Mouse (Mus musculus) CD4-positive, CD25-positive, alpha-beta regulatory T cell, adult 2 months (primary cell): ENCODE measurements around the gene Pbx3.

ENCODE experiments used
- DNase-seq: peaks from one replicate; pipeline ENCODE4 v3.0.0-alpha.2; 2012; ENCODE audit warnings: low read depth, low spot score

The Pbx3 gene

GRCm38 (mm10) chr2:34298202-34298601 lies 74.7 kb downstream of the Pbx3 start:
- DNase-seq: peak; percentile 1

DNA sequence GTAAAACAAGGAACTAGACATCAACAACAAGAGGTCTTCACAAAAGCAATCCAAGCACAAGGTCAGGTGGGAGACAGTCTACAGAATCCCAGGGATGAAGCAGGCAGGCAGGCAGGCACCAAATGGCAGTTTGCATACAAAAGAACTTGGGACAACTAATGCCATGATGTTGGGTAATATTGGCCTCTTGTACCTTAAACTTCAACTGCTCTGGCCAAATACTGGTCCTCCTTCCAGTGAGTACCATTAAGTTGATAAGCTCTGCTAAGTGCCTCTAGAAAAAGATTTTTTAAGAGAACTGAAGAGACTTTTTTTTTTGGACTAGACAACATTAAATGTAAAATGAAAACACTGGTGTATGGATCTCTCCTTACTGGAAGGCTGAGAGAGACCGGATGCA lies 83.2 kb downstream of the Pbx3 start:
- no peak for DNase-seq

GRCm38 (mm10) chr2:34284239-34284638 lies 88.7 kb downstream of the Pbx3 start:
- DNase-seq: no peak

GRCm38 (mm10) chr2:34280996-34281395 lies 91.9 kb downstream of the Pbx3 start:
- no peak for DNase-seq

DNA sequence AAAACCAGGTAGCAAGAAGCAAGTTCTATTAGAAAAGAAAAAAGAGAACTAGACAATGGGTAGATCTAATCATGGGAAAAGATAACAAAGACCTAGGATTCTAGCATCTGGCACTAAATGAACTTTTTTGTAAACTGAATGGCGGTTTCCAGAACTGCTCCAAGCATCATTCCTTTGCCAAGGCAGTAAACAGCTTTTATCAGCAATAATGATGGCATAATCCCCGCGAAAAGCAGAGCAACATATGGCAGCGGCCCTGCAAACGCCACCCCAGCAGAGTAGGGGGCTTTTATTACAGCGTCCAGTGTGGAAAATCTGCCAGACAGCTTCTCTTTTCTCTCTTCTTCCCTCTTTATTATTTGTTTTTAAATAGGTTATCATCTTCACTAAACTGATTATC lies 93.2 kb downstream of the Pbx3 start:
- DNase-seq: no peak

GRCm38 (mm10) chr2:34275630-34276193 lies 97.2 kb downstream of the Pbx3 start:
- DNase-seq: no peak

DNA sequence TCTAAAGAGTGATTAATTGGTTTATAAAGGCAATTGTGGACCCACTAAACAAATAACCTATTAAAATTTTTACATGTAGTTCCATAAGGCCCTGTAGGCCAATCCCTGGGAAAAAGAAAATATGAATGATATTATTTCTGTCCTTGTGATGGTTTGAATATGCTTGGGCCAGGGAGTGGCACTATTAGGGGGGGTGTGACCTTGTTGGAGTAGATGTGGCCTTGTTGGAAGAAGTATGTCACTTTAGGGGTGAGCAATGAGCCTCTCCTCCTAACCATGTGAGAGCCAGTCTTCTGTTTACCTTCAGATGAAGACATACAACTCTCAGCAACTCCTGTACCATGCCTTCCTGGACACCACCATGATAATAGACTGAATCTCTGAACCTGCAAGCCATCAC lies 110.9 kb downstream of the Pbx3 start:
- DNase-seq: no peak

DNA sequence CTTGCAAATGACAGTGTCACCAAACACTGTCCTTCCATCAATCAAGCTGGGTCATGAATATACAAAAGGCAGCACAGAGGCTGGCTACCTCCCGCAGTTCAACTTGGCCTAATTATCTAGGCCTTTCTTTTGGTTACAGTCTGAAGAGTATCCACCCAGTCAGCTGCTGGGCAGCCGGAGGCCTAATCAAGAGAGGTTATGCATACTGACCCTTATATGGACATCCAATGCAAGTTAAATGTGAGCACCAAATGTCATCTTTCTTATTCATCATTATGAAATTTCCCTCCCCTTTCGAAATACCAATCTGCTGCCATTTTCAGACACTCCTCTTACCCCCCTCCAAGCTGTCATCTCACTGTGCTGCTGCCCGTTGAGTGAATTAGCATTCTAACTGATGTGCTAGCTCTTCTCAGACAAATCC lies 112.3 kb downstream of the Pbx3 start:
- DNase-seq: no peak

DNA sequence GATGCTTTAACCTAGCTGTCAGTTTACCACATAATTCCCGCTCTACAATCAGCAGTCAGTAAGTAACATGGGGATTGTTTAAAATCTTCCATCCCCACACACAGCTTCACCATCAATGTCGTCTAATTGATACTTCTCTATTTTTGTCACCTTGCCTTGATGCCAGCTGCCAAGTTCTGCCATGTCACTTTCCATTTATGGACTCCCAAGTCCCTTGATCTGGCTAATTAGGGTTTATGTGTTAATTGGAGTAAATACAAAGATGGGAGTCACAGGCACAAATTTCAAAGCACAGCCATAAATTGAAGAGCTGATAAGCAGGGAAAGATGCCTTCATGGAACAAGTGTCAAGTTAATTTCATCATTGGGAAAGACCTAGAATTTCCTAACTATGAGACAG lies 114.7 kb downstream of the Pbx3 start:
- no peak for DNase-seq

DNA sequence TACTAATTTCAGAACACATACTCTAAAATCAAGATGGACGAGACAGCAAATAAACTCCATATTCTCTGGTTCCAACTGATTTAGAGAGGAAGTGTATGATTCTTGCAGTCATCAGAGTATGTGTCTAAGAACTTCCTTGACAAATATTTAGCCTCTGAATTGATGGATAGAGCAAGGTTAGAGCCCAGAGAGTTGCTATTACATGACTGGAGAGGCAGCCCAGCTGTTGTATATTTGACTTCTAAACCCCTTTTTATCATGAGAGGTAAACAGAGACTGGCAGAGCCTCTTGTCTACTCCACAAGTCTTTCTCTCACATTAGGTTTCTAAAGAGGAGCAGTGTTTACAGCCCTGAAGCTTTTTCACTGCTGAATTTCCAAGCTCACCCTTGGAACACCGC lies 115.3 kb downstream of the Pbx3 start:
- DNase-seq: no peak

DNA sequence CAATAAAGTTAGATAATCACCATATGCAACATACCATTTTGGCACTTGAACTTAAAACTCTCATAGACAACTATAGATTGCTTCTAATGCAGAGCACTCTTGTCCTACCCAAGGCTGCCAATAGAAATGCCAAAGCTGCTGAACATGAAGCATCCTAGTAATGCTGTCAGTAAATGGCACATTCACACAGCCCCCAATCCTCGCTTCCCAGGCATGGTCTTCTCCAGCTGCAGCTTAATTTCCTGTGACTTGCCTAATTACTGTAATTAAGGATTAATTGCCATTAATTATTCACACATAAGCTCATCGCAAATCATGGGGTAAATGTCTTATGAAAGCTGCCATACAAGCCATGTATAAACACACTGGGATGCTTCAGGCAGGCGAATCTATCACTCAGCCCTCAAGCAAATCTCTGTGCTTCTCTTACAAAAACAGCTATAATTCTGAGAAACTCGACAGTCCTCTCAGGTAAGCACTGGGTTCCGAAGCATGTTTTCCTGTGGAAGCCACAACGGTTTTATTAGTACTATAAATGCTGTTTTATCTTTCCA lies 116.9 kb downstream of the Pbx3 start:
- DNase-seq: no peak

DNA sequence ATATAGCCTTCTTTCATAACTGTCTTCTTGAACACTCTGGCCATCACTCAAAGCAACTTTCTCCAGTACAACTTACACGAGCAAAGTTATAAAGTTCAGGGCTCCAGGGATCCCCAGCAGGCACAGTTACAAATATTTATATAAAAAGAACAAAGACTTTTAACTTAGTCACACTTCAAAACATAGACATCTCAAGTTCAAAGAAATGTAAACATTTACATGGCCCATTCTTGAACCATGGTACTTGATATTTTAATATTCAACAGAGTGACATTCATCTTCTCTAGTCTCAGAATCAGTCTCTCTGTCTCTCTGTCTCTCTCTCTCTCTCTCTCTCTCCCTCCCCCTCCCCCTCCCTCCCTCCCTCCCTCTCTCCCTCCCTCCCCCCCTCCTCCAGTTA lies 119.3 kb downstream of the Pbx3 start:
- no peak for DNase-seq

- DNase-seq: no peak
Measured at GRCm38 (mm10) chr2:34253111-34253510, 119.8 kb downstream of the Pbx3 start.

DNA sequence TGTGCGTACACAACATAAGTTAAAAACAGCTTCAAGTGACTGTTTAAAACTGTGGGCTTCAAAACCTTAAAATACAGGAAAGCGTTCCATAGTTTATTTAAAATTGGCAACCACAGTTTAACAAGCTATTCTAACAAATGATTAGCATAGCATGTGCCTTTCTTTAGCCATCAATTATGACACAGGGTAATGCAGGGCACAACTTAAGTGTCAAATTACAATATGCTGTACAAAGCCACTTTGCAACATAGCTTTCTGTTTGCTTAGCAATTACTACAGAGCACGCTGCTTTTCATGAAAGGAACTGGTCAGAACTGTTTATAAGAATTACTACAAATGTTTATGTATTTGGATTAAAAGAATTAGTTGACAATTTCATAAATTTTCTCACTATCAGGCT lies 120.7 kb downstream of the Pbx3 start:
- no peak for DNase-seq

GRCm38 (mm10) chr2:34249961-34250658 lies 122.8 kb downstream of the Pbx3 start:
- DNase-seq: no peak

- DNase-seq: peak; percentile 44
Measured at GRCm38 (mm10) chr2:34249141-34249960, 123.6 kb downstream of the Pbx3 start.

GRCm38 (mm10) chr2:34240885-34241284 lies 132.1 kb downstream of the Pbx3 start:
- DNase-seq: no peak

- no peak for DNase-seq
Measured at GRCm38 (mm10) chr2:34239315-34239858, 133.6 kb downstream of the Pbx3 start.

DNA sequence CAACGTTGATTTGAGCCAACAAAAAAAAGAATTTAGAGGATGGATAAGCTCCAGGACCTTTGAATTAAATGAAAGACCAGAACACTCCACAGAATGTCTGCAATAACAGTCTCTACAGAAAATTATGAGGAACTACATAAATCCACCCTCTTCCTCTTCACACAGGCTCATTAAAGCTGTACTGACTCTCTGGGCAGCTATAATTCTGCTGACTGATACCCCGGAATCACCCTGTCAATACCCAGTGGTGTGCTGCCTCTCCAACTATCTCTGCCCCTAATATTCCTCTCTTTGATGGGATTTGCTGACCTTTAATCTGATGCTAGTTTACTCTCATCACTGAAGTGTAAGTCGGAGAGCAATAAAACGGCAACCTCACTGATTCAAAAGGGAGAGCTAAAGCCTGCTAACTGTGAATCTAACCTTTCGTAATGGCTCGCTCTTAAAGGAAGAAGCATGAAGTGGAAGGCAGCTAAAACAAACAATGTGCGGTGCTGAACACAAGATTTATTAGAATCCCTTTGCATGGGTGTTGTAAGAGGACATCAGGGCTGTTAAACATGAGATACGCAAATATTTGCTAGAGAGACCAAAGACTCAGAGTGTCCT lies 137.4 kb downstream of the Pbx3 start:
- DNase-seq: no peak

DNA sequence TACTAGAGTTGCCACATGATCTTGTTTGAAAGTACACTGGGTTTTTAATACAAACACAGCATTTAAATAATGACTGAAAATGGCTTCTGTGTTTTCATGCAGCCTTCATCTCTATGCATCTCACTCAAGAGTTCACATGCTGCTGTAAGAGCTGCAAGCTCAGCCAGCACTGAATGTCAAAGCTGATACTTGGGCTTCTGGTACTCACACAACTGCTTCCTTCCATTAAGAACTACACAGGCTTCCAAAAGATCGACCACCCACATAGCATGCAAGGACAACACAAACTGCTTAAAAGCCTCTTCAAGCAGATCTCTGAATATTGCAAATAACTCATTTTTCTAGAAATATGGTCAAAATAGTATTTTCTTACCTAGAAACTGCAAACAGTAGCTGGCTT lies 138.7 kb downstream of the Pbx3 start:
- no peak for DNase-seq

- no peak for DNase-seq
Measured at GRCm38 (mm10) chr2:34233271-34233670, 139.7 kb downstream of the Pbx3 start.

- DNase-seq: no peak
Measured at GRCm38 (mm10) chr2:34227688-34228087, 145.3 kb downstream of the Pbx3 start.
